Mouse (Mus musculus): ENCODE results near the gene Tectb. TPM values are rescaled to one million over a fixed set of nuclear protein-coding genes. Genes with fewer than 3 reads are reported as not detected.

Tectb gene
- total RNA-seq, 2 experiments from 2014 or later, result 0.49 TPM; not detected in 1

Small RNA genes lying within 50 kb of the gene (microRNA-seq; reads per million reads assigned to microRNA genes)
- 1.5 to 2.6 reads per million in 2 experiments for gene Mir6715 (ENCODE audit: borderline replicate concordance in 2 of 2)

Other genes starting within 250 kb of the Tectb start
- gene Gpam, start 53.5 kb upstream of the Tectb start, total RNA-seq (2021), result 100 to 1,000 TPM in 1 of 2 experiments, 10 to 100 TPM in 1; 84.0 to 124 TPM
- under 1 TPM in 1 of 2 experiments, not detected in 1; 0.23 TPM for gene Gucy2g, start 60.5 kb downstream of the Tectb start, total RNA-seq (2021)
- gene Acsl5, start 71.2 kb downstream of the Tectb start, total RNA-seq (2021), result 1 to 10 TPM; 3.8 to 4.5 TPM
- 10 to 100 TPM; 16.1 to 20.5 TPM for gene Zdhhc6, start 135.3 kb downstream of the Tectb start, total RNA-seq (2021)
- 10 to 100 TPM; 16.0 to 16.2 TPM for gene Vti1a, start 135.6 kb downstream of the Tectb start, total RNA-seq (2021)